Mouse (Mus musculus) neutrophil, adult 5-6 weeks (primary cell): ENCODE data around the gene Gm20388. TPM values are rescaled to one million over a fixed set of nuclear protein-coding genes. Genes with fewer than 3 reads are reported as not detected.

Experiments used
- ATAC-seq: fragments of 151-379, 151-347 bp; 2 replicates; pipeline ENCODE4 v1.8.0; 2017; ENCODE audit warnings: mild to moderate bottlenecking, moderate TSS enrichment; ENCODE audit not compliant: insufficient number of reproducible peaks, poor library complexity, low FRiP score, severe bottlenecking; ENCODE audit errors: extremely low read depth
- total RNA-seq: library from RNA; stranded (forward); fragments of 200-1000 nt; gene quantifications from 2 replicates; pipeline ENCODE4 v1.2.3, GENCODE M21; 2017

The Gm20388 gene
- total RNA-seq, 1 experiment from 2014 or later, result 10.8 TPM

DNA sequence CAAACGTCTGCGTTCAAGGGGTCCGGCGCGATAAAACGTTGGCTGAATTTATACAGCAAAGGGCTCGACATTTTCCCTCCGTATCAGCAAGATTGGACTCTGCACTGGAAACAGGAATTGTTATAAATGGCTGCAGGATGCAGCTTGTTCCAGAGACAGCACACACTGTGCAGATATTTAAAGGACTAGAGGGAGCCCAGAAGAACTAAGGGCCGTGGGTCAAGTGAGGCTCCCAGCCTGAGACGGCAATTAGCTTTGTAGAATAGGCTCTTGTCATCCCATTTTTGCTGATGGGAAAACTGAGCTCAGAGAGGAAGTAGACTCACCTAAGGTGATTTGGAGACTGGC, 1462.0 kb downstream of the Gm20388 start:
- ATAC-seq, result no peak

GRCm38 (mm10) chr8:121374284-121374683, 1463.6 kb downstream of the Gm20388 start:
- ATAC-seq, result no peak

- no peak for ATAC-seq
Observed at GRCm38 (mm10) chr8:121374777-121375176, 1464.1 kb downstream of the Gm20388 start.

DNA sequence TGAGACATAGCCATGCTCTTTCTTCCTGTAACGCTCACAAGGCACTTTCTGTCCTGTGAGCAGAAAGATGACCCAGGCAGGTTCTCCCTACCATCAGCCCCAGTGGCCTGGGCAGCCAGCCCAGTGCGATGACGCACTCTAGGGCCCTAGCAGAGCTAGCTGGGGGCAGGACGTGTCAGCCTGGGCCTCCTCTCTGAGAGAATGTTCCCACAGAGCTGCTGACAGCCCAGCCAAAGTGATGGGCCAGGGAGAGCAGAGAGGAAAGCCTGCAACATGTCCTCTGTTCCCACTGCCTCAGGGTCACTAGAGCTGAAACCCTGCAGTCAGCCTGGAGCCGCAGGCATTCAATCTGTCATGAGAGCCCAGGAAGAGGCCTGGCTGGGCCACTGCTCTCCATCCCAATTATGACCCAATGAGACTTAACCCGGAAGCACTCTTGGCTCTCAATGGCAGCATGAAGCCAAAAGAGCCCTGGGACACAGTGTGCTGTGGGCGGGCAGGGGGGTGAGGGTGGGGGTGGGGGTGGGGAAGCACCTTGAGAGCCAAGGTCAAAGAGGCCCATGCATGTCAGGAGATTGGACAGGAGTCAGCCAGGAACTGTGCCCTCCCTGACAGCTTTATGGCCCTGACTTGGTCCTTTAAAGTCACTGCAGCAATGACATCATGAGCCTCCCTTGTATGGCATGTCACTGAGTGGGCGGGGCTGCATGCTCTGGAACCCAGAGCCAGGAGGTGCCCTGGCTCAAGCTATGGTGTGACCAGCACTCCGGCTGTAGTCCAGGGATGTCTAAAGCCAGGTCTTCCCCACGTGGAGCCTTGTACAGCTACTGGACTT, 1465.7 kb downstream of the Gm20388 start:
- no peak for ATAC-seq

GRCm38 (mm10) chr8:121377680-121378079, 1467.0 kb downstream of the Gm20388 start:
- ATAC-seq, result no peak

- no peak for ATAC-seq
Observed at GRCm38 (mm10) chr8:121379387-121379786, 1468.7 kb downstream of the Gm20388 start.

DNA sequence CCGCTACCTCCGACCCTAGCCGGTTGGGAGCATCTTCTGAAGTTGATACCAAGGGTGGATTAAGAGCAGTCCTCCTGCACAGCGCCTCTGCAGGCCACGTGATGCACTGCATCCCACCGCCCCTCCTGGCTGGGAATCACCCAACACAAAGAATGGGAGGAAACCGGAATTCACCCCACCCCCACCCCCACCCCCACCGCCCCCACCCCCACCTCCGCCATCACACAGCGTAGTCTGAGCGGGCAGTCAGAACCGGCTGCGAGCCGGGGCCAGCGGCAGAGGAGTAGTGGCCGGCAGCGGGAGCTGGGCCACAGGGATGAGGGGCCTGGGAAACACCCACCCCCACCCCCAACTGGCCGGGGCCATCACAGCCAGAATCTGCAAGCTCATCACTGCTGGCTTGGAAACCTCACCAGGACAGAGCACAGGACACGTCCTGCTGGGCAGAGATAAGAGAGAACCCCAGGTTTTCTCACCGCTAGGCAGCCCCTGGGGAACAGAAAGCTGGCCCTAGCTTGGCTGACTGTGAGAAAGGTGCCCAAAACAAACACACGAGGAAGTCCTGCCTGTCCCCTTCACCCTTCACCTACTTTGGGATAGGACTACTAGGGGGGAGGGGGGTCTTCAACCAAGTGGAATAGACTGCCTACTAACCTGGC, 1472.1 kb downstream of the Gm20388 start:
- no peak for ATAC-seq

DNA sequence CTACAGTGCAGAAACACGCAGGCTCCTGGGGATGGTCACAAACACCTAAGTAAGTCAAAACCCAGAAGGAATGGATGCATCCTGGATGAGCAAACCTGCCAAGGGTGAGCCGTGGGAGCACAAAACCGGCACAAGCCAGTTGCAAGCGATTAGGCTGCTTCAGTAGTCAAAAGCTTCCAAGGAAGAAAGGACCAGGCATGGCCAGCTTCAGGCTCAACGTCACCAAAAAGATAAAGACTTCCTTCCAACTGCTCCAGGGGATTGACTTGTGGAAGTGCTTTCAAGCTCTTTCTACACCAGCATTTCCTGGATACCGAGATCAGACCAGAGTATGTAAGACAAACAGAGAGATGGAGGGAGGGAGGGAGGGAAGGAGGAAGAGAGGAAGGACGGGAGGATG, 1474.9 kb downstream of the Gm20388 start:
- ATAC-seq, result no peak

GRCm38 (mm10) chr8:121390608-121391007, 1480.0 kb downstream of the Gm20388 start:
- no peak for ATAC-seq

DNA sequence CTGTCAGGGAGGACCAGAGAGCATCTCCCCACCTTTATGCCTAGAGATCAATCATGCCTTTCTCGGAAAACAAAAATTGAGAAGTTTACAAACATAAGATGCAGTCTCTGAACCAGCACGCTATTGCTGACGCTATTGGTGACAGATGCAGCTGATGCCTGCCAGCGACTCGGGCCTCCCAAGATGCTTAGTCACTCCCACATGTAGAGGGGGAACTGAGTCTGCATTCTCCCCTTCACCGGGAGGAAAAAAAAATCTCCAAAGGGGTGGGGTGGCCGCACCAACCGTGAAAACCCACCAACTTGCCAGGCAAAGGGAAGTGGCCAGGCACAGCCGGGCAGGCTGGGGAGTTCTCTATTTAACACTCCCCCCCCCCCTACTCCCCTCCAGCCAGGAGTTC, 1480.6 kb downstream of the Gm20388 start:
- no peak for ATAC-seq

- ATAC-seq, result no peak
Observed at GRCm38 (mm10) chr8:121391771-121392170, 1481.1 kb downstream of the Gm20388 start.

DNA sequence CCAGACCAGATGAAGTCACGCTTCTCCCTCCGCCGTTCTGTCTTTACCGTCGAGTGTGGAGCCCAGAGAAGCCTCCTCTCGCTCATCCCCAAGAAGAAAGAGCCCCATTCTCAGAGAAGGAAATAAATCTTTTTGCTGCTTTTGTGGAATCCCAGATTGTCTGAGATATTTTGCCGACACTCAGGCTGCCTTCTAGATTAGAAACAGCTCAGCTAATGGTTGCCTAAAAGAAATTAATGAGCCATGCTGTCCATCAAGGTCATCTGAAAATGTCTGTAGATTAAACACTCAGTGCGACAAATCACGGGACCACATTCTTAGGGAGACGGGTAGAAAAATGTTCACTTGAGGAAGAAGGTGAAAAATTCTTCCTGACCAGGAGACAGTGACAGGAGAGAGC, 1481.8 kb downstream of the Gm20388 start:
- no peak for ATAC-seq

DNA sequence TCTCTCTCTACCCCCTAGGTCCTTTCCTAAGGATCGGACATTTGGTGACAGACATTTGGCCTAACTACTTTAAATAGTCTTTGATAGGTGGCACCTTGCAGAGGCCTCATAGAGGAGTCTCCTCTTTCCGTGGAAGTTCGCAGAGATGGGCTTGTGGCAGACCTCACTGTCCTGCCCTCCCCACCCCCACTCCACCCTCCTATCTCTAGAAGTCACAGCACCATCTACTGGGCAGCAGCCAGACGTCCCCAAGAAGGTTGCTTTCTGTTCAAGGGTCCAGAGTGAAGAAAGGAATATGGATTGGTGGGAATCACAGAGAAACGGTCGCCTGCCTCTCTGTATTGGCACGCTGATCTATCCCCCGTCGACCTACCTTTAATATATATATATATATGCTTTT, 1482.5 kb downstream of the Gm20388 start:
- ATAC-seq, result no peak

DNA sequence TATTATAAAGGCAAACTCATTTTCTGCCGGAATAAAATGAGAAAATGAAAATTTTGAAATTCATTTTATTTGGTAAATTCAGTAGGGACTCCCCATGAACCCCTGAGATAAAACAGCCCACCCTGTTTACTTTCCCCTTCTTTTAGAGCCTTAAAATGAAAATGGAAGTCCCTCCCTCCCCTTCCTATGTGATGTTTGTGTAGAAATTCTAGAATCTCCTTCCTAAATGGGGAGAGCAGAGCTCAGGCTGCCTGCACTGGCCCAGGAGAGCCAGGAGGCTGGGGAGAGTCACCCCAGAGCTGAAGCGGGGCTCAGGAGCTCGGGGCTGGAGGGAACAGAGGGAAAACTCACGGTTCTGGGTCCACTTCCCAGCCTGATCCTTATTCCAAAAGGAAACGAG, 1484.0 kb downstream of the Gm20388 start:
- ATAC-seq, result no peak

GRCm38 (mm10) chr8:121395316-121395715, 1484.7 kb downstream of the Gm20388 start:
- no peak for ATAC-seq

- no peak for ATAC-seq
Observed at GRCm38 (mm10) chr8:121396151-121396550, 1485.5 kb downstream of the Gm20388 start.

DNA sequence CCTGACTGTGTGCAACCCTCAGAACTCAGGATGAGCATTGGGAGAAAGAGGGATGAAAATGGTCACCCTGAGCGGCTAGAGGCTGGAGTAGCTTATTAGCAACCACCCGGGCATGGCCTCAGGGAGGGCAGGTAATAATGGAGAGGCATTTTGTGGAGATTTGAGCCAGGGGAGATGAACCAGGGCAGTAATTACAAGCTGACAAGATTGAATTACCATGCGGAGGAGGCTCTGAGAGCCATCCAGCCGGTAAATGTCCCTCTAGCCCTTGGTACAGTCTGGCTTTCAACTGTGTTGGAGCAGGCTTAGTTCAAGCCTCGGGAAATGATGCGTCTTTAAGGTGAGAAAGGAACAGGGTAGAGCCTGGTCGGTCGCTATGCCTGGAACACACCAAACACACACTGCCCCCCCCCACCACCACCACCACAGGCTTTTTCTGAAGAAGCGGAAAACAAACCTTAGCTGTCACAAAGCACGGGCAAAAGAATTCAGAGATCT, 1486.6 kb downstream of the Gm20388 start:
- ATAC-seq, result no peak

DNA sequence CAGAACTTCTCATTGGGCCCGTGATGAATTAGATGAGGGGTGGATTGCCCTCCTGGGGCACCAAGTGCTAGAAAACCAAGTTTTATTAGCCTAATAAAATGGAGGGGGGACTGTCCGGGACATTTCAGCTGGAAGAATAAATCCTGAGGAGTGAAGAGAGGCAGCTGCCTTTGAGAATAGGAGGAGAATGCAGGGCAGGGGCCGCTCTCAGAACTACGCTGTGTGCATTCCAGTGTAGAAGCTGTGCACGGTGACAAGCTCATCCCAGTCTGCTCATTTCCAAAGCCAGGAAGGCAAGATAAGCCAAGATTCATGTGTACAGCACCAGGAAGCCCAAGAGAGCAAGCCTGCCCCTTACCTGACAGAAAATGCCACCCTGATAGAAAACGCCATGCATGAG, 1487.4 kb downstream of the Gm20388 start:
- no peak for ATAC-seq

DNA sequence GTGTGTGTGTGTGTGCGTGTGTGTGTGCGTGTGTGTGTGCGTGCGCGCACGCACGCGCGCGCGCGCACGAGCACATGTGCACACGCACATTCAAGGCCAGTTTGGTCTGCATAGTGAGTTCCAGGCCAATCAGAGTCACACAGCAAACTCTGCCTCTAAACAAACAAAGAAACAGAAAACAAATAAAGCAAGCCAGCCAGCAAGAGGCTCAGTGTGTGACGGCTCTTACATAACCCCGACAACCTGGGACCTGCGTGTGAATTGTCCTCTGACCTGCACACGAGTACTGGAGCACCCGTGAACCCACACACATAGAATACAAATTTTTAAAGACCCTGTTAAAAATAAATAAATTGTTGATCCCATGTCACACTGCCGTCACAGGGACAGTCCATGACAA, 1488.1 kb downstream of the Gm20388 start:
- no peak for ATAC-seq

GRCm38 (mm10) chr8:121399173-121399572, 1488.5 kb downstream of the Gm20388 start:
- ATAC-seq, result no peak
